Mouse (Mus musculus) adrenal gland, adult 2 months (tissue): ENCODE results near the gene Lmtk2. TPM values are rescaled to one million over a fixed set of nuclear protein-coding genes. Genes with fewer than 3 reads are reported as not detected.

ENCODE experiments used
- DNase-seq: peaks from one replicate; pipeline ENCODE4 v3.0.0; 2021
- long read RNA-seq: library from polyadenylated mRNA; stranded (forward); transcript quantifications from one replicate; pipeline ENCODE4 v2.0.0, GENCODE M21; 2021
- polyA plus RNA-seq: library from polyadenylated mRNA; depleted of rRNA; stranded (reverse); fragments of >200 nt; gene quantifications from 2 replicates; pipeline ENCODE4 v1.2.3, GENCODE M21; 2012; rRNA removed
- total RNA-seq, 2 experiments: library from RNA; stranded (reverse); gene quantifications; 2 replicates each; pipeline ENCODE4 v1.2.3; 2021

The Lmtk2 gene
- total RNA-seq (10 to 100 TPM; 32.1 to 36.1 TPM), polyA plus RNA-seq (14.4 and 14.6 TPM in 2 replicates)
- long read RNA-seq, partial matches to known transcripts = 2 of 2 reads
- long read RNA-seq, other reads (novel, unspliced or antisense) = 0 of 2 reads

- peak; percentile 97 for DNase-seq
Measured at GRCm38 (mm10) chr5:144100149-144100935, at the start of gene Lmtk2. Lmtk2 (plus strand) TSS chr5:144100436.

GRCm38 (mm10) chr5:144051268-144051667, 49.0 kb upstream of the Lmtk2 start:
- DNase-seq = no peak

DNA sequence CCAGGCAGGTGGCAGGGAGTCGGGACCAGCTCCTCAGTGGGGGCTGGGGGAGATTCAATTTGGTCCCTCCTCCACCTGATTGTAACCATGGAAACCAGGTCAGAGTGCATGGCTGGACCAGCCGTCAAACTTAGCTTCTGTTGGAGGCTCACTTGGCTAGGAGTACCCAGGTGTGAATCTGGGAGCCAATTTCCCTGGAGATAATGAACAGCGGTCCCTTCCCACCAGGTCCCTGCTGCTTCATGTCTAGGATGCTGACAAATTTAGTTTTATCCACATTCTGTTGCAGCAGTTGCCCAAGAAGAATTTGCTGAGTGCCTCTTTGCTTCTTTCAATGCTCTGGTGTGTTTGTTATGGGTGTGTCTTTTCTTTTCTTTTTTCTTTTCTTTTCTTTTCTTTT, 46.8 kb upstream of the Lmtk2 start:
- no peak for DNase-seq

DNA sequence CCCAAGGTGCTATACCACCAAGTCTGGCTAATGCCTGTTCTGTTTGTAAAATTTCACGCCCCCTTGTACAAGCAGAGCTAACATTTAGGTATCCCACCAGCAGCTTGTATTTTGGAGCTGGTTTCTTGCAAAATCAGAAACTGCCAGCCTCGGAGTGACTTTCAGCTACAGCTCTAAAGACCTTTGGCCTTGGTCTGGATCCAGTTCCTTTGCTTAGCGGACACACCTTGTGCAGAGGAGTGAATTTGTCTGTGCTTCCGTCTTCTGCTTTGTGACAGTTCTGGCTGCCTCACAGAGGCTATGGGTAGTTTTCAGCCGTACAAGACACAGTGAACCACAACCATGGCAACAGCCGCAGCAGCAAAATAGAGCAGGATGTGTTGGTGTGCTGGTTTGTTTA, 45.9 kb upstream of the Lmtk2 start:
- DNase-seq = no peak

GRCm38 (mm10) chr5:144064093-144064492, 36.1 kb upstream of the Lmtk2 start:
- no peak for DNase-seq

GRCm38 (mm10) chr5:144066036-144066435, 34.2 kb upstream of the Lmtk2 start:
- peak; percentile 7 for DNase-seq

DNA sequence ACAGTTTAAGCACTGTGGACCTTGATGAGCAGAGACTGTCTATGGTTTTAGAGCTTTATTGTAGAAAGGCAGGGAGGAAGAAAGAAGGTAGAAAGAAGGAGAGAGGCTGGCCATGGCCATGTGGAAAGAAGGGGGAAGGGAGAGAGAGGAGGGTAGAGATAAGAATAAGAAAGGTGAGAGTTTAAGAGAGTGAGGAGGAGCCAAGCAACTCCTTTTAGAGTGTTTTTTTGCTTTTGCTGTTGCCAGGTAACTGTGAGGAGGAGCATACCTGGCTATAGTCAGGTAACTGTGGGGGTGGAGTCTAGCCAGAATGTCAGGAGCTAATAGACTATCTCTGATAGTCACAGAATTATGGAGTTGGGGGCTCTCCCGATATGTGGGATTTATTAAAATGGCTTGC, 30.2 kb upstream of the Lmtk2 start:
- DNase-seq = no peak

- DNase-seq = no peak
Measured at GRCm38 (mm10) chr5:144071249-144071648, 29.0 kb upstream of the Lmtk2 start.

DNA sequence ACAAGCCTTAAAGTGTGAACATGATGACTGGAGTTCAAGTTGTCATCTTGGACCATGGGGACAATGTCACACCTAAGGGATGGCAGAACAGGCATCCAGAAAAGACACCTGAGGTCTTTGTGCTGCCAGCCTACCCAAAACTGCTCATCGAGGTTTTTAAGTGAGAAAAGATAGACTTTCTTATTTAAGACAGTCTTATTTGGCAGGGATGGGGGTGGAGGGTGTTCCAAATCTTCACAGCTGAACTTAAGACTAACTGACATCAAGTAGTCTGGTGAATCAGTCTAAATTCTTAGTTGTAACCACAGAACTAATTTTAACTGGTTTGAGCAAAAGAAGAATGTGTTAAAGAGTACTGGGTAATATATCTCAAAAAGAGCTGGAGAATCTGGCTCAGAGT, 22.7 kb upstream of the Lmtk2 start:
- no peak for DNase-seq

DNA sequence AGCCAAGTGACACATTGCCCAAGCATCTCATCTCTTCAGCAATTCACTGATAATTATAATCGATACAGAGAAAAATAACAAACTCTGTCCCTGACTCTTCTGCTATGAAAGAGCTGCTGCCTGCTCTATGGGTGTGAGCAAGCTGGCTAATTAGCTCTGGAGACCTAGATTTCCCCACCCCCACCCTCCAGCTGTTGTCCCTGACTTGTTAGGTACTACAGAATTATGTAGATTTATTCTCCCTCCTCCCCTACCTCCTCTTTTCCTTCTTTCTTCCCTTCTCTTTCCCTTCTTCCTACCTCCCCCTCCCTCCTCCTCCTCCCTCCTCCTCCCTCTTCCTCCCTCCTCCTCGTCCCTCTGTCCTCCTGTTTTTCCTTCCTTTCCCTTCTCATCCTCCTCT, 19.4 kb upstream of the Lmtk2 start:
- DNase-seq = no peak

GRCm38 (mm10) chr5:144082006-144082405, 18.2 kb upstream of the Lmtk2 start:
- no peak for DNase-seq

- DNase-seq = no peak
Measured at GRCm38 (mm10) chr5:144083521-144083920, 16.7 kb upstream of the Lmtk2 start.

GRCm38 (mm10) chr5:144084271-144084670, 16.0 kb upstream of the Lmtk2 start:
- no peak for DNase-seq

- DNase-seq = no peak
Measured at GRCm38 (mm10) chr5:144085696-144086095, 14.5 kb upstream of the Lmtk2 start.

DNA sequence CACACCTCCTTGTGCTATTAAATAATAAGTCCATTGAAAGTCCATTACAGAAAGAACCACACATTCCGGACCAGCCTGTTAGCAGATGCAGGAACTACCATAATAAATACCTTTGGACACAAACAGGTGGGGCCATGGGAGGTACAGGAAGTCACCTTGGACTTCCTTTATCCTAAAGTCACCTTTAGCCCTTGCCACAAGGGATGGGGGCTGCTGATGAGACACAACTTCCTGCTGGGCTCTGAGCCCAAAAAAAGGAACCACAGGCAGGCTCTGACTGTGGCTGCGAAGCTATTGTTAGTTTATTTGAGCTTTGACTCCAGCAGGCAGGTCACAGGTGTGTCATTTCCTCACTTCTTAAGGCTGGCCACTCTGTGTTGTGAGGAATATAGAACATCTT, 13.7 kb upstream of the Lmtk2 start:
- DNase-seq = no peak

DNA sequence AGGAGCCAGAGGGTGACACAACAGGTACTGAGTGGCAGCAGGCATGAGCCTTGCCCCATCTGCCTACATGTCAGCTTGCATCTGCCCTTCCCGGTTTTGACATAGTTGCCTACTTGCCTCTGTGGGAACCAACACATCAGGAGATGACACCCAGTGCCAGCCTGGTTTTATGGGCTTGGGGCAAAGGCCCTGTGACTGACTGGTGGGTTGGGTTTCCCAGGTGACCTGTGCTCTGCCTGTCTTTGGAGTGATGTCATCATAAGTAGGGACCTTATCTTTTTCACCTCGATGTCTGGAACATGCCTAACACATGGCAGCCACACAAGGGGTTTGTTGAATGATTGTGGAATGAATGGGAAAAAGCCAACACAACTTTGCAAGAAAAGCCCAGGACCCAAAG, 11.9 kb upstream of the Lmtk2 start:
- DNase-seq = no peak

DNA sequence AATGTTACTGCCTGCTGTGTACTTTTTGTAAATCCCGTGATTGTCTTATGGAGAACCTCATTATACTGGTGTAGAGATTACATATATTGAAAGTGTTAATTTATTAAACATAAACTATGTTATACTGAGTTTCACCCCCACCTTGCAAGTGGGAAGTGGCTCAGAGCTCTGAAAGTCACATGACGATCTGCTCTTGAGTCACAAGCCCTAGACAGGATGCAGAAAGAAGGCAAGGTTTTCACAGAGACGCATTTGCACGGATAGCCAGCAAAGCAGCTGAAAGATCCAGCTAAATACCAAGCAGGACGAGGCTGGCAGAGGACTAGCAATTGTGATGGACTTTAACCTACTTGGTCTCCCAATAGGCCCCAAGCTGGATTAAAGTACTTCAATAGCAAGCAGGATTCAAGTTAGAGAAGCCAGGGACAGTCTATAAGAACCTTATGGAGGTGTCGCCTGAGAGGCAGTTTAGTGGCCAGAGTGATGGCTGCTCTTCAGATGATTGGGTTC, 4.7 kb upstream of the Lmtk2 start:
- no peak for DNase-seq

DNA sequence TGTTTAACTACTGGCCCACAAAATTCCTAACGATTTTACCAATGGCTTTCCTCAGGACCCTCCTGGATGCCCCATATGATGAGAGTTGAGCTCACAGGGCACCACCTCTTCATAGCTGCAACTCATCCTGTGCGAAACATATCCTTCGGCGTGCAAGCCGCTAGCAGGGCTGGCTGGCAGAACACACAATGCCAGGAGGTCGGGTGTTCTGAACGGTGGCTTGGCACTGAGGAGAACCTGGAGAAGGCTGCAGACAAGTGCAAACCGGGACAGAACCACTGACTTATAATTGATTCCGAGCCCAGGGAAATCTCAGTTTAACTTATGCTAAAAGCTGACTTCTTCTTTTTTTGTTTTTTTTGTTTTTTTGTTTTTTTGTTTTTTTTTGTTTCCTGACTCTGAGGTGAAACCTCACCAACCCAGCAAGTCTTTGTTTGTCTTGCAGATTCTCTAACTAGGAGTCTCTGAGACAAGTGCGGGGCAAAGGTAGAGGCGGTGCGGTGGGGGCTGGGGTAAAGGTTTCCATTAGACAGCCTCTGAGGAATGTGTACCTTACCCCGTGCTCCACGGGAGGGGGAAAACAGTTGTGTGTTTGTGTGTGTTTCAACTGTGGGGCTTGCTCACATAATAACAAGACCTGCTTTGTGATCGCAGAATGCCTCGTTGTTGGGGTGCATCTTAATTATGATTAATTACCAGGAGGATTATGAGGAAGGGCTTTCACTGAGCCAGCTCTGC, 2.2 kb upstream of the Lmtk2 start:
- DNase-seq = no peak

DNA sequence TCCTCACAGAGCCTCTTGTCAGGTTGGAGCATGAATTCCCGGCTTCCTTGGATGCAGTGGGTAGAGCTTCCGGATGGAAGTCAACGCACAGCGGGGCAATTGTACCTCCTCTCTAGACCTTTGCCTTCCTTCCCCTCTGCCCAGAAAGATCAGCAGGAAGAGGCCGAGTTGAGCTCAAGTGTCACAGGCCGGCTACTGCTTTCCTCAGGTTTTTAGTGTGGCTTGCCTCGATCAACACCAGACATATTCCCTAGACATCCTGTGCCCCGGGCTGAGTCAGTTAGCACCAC, 1.7 kb upstream of the Lmtk2 start:
- no peak for DNase-seq

DNA sequence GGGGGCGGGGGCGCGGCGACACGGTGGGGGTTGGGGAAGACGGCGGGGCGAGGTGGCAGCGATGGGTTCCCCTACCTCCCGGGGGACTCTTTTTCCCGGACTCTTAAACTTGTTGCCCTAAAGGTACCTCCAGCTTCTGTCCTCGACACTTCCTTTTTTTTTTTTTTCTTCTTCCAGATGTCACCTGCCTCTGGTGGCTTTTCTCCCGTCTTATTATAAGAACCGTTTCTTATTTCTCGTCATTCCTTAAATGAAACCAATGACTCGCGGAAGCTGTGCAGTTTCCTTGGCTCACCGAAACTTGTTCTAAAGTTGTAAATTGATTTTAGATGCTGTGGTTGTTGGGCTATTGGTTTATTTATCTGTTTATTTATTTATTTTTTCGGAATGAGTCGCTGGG, 712 bp downstream of the Lmtk2 start:
- DNase-seq = no peak

- DNase-seq = no peak
Measured at GRCm38 (mm10) chr5:144105070-144105469, 4.8 kb downstream of the Lmtk2 start.

DNA sequence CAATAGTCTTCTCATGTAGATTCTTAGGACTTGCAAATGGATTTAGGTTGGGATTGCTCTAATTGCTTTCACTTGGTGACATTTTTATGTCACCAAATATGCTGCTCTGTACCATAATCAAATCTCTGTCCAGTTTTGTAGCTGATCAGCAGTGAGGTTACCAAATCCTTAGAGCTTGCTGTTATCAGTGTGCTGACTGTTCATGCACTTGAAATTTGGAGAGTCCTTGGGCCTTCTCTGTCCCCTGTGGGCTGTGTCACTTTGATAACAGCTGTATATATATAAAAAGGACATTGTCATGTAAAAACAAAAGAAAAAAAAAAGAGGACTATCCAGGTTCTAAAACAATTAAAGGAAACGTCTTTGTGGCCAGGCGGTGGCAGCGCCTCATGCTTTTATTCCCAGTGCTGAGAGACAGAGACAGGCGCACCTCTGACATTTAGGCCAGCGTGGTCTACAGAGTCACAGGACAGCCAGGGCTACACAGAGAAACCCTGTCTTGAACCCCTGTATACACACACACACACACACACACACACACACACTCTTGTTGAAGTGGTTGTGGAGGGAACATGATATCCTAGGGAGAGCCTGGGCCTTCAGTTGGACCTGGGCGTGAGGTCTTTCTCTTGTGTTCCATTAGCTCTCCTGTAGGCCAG, 5.4 kb downstream of the Lmtk2 start:
- no peak for DNase-seq

- no peak for DNase-seq
Measured at GRCm38 (mm10) chr5:144106130-144106510, 5.9 kb downstream of the Lmtk2 start.
